Mouse (Mus musculus): ENCODE measurements around the gene Gm45785.

Gm45785 gene

DNA sequence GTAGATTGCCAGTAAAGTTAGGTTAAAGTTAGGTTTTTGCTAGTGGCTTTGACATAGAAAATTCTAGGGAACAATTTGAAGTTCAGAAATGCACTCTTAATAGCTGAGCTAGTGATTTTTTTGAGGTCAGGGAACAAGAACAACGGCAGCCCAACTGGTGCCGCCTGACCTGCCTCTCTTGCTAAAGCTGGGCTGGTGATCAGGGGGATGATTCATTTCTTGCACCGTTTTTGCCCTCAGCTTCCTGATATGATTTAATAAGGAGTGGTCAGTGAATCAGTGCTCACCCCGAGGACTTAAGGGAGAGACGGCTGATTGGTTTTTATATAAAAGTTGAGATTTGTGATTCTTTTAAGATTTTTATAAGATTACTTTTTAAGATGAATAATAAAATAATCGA lies 24.7 kb downstream of the Gm45785 start:
- DNase-seq (ENCODE audit: low spot score) = no peak

DNA sequence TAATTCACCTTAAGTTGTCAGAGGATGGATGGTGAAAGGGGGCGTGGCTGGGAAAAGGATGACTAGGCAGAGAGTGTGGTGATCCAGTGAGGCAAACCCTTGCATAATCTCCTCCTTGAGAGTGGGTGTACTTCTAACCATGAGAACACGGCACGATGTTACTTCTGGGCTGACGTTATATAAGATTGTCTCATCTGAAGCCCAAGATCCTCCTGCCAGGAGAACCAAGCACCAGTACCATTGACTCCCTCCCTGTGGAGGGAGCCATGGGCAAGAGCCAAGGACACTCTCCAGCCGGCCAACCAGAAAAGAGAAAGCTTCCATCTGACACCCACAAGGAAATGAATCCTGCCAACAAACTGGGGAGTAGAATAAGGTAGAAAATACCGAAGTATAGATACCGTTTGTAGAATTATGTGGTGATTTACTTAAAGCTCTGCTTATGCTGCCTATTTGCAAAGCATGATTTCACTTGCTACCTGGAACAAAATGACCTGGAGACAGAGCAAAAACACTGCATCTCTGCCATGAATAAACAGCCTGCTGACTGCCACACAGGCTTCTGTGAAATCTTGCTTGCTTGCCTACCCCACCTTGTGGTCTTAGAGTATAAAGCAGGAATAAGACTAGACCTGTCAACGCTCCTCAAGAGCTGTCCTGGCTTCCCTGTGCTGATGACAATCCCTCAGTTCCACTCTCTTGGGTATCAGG lies 27.8 kb downstream of the Gm45785 start:
- peak; percentile 76 for DNase-seq (ENCODE audit: low spot score)

DNA sequence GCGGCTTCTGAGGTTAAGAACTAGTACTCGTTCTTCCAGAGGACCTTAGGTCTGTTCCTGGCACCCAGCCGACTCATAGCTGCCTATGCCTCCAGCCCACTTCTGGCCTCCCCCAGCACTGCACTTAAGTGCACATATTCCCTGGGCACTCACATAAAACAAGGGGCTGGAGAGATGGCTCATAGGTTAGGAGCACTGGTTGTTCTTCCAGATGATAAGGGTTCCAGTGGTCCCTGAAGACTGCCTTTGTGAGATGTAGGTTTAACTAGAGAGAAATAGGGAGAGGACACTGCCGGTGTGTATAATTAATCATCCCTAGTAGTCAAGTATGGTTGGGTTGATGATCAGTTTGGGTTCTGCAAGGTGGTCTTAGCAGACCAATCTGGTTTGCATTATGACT lies 33.4 kb downstream of the Gm45785 start:
- DNase-seq (ENCODE audit: low spot score) = no peak

DNA sequence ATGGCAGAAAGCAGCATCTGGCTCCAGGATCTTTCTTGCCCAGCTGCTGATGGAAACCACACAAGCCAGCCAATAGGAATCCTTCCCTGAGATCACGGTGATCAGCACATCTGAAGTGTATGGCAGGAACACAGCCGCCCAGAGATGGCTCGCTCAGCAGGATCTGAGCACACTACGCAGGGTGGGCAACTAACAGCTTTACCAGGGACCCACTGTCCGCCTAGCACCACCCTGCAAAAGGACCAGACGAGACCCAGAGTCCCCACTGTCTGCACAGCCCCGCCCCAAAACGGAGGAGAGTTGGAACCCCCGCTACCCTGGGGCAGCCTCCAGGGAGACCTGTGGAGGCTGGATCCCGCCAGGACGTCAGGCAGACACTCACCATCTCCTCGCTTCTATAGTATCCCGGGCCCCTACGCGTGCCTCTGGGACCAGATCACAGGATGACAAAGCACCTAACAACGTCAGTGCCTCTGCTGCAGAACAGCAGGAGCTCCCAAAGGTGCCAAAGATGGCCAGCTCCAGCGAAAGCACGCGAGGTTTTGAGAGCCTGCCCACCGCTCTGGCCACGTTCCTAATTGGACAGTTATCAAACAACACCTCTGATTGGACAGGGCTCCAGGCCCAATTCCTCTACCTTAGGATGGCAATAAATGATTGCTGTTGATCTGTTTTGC lies 34.3 kb downstream of the Gm45785 start, which contains the start of gene Zfp941:
TSS of gene Zfp941 (minus strand) at position 526 of the 677 bp plus-strand sequence.
- DNase-seq (ENCODE audit: low spot score) = peak; percentile 95

DNA sequence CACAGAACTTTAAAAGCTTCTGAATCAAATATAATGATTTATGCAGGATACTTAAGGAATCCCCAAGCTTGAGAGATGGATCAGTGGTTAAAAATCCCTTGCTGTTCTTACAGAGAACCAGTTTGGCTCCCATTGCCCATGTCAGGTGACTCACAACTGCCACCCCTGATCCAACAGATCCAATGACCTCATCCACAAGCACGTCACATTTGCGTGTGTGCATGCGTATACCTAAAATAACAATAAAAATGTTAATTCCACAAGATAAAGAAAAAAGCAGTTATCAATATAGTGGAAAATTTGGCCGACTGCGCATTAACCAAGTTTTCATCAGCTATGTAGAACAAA lies 34.9 kb downstream of the Gm45785 start:
- no peak for DNase-seq (ENCODE audit: low spot score)

DNA sequence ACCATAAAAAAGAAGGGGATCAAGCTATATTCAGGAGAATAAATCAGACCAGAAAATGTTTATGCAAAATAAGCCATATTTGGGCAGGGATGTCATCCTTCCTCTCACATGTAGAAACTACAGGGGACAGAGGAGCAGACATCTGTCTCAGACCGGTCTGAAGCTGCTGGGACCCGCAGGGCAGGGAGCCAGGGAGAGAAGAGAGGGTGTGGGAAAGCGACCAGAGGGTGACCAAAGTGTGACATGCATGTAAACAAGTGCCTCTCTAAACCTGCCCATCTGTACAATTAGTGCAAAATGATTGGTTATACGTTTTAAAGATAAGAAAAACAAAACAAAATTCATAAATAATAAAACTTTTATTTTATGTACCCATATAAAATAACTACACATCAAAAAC lies 36.0 kb downstream of the Gm45785 start:
- peak; percentile 22 for DNase-seq (ENCODE audit: low spot score)

DNA sequence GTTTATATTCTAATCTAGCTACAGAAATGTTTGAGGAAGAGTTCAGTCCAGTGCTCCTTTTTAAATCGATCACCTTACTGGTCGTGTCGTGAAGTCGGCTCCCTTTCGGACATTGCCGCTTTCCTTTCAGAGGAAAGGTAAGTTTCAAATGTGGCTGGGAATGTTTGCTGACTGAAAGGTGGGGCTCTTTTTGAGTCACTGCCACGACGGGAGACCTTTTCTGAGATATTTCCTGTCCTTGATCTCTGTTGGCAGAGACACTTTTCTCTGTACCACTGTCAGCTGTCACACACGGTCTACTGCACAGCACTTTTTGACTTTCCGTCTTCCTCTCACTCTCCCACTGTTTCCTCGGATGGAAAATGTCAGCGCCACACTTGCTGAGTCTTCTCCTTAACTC lies 43.3 kb downstream of the Gm45785 start:
- DNase-seq (ENCODE audit: low spot score) = no peak

DNA sequence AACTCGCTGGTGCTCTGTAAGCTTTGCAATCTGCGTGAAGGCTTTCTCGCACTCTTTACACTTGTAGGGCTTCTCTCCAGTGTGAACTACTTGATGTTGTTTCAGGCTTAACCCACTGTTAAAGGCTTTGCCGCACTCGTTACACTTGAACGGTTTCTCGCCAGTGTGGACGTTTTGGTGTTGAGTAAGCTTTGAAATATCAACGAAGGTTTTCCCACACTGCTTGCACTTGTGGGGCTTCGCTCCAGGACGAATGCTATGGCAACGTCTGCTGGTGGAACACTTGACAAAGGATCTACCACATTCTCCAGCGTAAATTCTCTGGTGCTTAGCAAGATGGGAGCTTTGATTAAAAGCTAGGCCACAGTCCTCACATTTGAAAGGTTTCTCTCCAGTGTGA lies 44.4 kb downstream of the Gm45785 start:
- DNase-seq (ENCODE audit: low spot score) = no peak

DNA sequence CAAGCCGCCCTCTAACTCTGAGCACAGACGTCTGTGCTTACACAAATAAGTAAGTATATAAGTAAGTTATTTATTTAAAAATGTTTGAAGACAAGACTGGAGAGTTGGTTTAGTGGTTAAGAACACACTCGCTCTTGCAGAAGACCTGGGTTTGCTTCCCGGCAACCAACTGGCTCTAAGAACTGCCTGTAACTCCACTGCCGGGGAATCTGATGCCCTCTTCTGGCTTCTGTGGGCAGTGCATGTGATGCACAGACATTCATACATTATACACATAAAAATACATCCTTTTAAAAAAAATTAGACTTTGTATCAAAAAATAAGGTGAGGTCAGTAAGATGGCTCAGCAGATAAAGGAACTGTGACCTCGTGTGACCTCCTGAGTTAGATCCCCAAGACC lies 45.6 kb downstream of the Gm45785 start:
- DNase-seq (ENCODE audit: low spot score) = no peak

DNA sequence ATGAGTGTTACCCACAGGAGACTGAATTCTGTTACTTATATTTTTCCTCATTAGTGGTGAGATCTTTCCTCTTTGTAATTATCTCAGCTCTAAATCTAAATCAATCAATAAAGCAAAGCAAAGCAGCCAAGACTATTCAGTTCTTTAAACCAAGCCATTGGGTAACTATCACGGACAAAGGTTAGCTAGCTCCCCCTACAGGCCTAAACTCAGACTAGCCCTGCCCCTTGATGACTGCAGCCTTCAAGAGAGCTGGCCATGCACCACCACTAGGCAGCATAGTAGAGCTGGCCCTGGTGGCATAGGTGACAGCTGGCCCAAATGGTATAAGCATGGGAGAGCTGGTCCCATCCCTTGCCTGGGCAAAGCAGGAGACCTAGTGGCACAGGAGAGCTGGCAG lies 50.4 kb downstream of the Gm45785 start:
- DNase-seq (ENCODE audit: low spot score) = peak; percentile 37

DNA sequence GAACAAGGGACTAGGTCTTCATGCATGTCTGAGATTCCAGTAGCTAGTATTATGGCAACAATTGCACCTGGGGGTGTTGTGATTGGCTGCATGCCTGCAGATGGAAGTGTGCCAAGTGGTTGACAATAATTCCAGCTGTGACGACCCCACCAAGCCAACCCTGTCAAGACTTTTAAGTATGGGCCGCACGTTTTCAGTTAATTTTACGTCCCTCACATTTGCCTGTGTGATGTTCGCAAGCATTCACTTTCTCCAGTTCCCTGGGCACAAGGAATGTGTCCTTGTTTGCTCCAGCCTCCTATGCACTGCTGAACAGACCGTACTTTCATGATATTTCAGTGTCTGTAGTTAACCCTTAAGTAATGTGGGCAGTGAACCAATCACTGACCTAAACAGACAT lies 53.5 kb downstream of the Gm45785 start:
- no peak for DNase-seq (ENCODE audit: low spot score)

DNA sequence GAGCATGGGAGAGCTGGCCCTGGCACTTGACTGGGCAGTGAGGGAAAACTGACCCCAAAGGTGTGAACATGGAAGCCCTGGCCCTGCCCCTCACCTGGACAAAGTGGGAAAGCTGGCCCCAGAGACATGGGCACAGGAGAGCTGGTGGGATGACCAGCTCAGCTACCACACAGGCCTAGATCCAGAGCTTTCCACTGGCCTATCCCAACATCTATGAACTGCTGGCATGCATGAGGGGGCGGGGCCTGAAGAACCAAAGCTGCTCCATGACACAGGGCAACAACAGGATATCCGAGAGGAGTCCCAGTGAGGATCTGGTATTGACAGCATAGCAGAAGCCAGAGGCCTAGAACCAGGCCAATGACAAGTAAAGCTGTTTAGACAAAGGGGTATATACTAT lies 57.9 kb downstream of the Gm45785 start:
- DNase-seq (ENCODE audit: low spot score) = no peak

DNA sequence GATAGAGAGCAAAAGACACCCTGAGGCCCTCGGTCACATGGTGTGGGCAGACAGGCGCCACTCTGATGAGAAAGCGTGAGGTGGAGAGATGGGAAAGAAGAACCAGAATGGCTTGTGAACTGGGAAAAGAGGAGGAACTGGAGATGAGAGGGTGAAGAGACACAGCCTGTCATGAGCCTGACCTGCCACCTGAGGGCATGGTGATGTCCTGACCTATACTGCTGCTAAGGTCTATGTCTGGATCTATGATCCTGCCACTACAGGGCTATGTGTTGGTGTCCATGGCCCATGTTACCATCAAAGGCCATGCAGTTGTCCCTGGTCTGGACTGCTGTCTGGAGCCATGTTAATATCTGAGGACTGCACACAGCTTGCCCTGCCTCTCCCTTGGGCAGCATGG lies 58.5 kb downstream of the Gm45785 start:
- no peak for DNase-seq (ENCODE audit: low spot score)

DNA sequence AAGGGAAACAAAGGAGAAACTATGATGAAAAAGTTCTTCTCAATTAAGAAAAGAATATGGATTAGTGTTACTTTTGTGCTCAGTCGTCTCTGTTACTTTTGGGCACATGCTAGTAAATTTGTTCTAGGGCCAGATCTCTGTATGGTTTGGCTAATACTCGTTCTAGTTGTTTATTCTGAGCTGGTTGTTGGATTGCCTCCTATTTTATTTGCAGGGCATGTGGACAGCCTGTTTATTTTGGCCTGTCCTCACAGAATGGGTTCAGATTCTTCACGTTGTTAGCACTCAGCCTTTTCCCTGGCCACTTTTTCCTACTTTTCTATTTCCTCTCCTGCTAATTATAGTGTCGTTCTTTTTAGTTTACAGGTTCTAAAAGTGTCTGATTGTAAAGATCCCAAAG lies 62.6 kb downstream of the Gm45785 start:
- no peak for DNase-seq (ENCODE audit: low spot score)

DNA sequence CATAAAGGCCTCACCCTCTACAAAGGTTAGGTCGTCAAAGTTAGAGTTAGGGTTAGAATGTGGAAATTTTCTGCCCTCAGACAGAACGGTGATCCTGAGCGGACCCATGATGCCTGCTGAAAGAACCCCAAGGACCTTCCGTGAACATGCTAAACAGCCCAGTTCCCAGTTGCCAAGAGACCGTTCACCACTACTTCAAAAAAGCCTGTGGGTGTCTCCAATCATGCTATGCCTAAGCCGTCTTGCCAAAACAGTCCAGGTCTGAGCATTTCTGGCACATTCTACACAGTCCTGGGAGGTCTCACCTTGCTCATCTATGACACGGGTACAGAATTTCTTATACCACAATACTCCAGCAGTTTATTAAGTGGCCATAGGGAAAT lies 68.1 kb downstream of the Gm45785 start:
- DNase-seq (ENCODE audit: low spot score) = no peak

DNA sequence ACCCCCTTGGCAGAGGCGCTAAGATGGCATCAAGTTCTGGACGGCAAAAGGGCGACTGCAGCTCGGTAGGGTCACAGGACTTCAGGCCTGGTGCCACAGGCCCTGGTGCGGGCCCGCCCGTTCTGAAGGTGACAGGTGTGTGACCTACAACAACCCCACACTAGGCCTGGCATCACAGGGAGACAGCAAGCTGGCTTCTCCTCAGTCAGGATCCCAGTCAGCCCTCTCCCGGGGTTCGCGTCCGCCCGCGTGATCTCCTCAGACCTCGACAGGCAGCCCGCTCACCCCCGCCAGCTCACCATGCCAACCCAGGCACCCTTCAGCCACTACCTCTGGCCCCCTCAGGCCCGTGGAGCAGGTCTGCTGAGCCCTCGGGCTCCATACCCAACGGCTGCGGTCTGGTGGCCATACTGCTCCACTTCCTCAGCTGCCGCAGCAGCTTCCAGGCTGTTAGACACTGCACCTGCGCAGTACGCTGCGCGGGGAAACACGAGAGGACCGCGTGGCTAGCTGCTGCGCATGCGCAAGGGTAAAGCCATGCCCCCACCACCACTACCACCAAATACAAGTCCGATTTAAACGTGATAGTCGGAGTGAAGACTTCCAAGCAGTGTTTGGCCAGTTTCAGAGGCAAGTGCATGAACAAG lies 68.6 kb downstream of the Gm45785 start, which contains the start of gene Syce1:
TSS of gene Syce1 (minus strand) at position 447 of the 647 bp plus-strand sequence.
- DNase-seq (ENCODE audit: low spot score) = no peak

DNA sequence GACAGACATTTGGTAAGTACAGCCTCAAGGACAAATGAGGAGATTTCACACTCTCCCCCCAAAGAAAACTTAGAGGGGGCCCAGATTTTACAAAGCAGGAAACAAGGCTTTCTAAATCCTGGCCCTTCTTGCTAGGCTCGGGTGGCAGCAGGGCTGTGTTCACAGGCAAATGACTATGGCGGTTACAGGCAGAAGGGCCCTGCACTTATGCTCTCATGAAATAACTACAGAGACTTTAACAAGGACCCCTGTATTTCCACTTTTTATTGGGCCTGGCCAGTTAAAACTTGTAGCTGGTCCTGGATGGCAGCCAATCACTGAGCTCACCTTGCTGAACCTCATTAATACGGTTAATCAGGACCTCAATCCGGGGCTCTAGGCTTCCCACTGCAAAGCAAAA lies 75.6 kb downstream of the Gm45785 start:
- DNase-seq (ENCODE audit: low spot score) = no peak

Measured in MN1 (cell line).